ENCODE assay signal across 29 mouse cellular contexts in the genomic region with DNA sequence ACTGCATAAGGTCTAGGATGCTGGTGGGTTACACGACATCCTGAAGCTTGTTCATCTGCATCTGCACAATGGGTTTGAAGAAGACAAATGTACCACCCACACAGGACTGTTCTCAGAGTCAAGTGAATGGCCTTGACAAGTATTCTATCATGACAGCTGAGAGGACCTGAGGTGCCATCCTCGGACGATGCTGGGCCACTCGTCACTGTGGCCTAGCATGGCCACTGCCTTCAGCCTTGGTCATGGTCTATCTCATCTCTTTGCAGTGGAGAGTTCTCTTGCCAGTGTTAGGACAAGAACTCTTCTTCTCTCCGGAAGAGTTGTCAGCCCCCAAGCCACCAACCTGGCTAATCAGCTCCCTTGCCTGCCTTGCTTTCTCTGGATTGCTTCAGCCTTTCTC. TPM values are rescaled to one million over a fixed set of nuclear protein-coding genes. Genes with fewer than 3 reads are reported as not detected.
A peak's percentile ranks its signal among the peaks of the same experiment; 100 is the strongest.
DNase-seq lines count a peak whose midpoint lies in the region; TF ChIP-seq lines count a peak whose summit lies in the region.
"Had no signal": no experiment of that assay in that cellular context is flagged by ENCODE, and none has a peak within 500 bp of the region (broad histone marks: within the 10 kb centered on the region; RNA-seq: fewer than 3 reads in every experiment).

No protein-coding gene starts in this region.

- intact Hi-C loops in heart, adult 2 months (cut with DNase I) = no loop called here
- intact Hi-C loops in left cerebral cortex, postnatal 10 days (cut with DNase I) = no loop called here

- peaks cover 23% of the 10 kb centered on the region for H3K4me1 ChIP-seq in heart, adult 2 months (ENCODE audit: control insufficient read depth, insufficient read depth, low read length)
- H3K4me1 ChIP-seq in brown adipose tissue, adult 24 weeks (ENCODE audit: control insufficient read depth, insufficient read depth, insufficient read length, low read length) = peaks cover 43% of the 10 kb centered on the region

- H3K79me2 ChIP-seq in heart, adult 2 months (replicated peaks; ENCODE audit: control insufficient read depth, insufficient read depth, low read length) = peaks cover 1% of the 10 kb centered on the region; the same call in 1 of the 2 replicates
- H3K79me2 ChIP-seq in macrophage (ENCODE audit: inconsistent target) = peaks cover 83% of the 10 kb centered on the region

- TF ChIP-seq EP300 in heart, adult 2 months (IDR thresholded peaks at IDR 0.05; ENCODE audit: insufficient read depth, low read depth, low read length) = no peak

- no peak for TF ChIP-seq POLR2A in heart, adult 2 months (IDR thresholded peaks at IDR 0.05; ENCODE audit: insufficient read depth, low read depth, low read length)

- no peak for TF ChIP-seq CTCF in heart, adult 2 months (IDR thresholded peaks at IDR 0.05)

- no peaks in the 10 kb centered on the region for H3K27me3 ChIP-seq in heart, adult 2 months (ENCODE audit: control insufficient read depth, insufficient read depth, low read length)
- H3K27me3 ChIP-seq: embryonic facial prominence, embryonic 15.5 days; intestine, embryonic 15.5 days had no signal

- peaks cover 15% of the 10 kb centered on the region for H3K36me3 ChIP-seq in heart, adult 2 months (ENCODE audit: control insufficient read depth, insufficient read depth, low read length)
- H3K36me3 ChIP-seq in macrophage (ENCODE audit: inconsistent target) = peaks cover 29% of the 10 kb centered on the region; the same call in 1 of the 2 replicates

- H3K9ac ChIP-seq in heart, adult 2 months (ENCODE audit: low read depth, low read length) = no peak overlapping the region
- H3K9ac ChIP-seq: embryonic facial prominence, embryonic 12.5 days; embryonic facial prominence, embryonic 15.5 days; forebrain, embryonic 12.5 days; forebrain, embryonic 15.5 days; hindbrain, embryonic 13.5 days; intestine, embryonic 15.5 days had no signal

- WGBS in heart, adult 2 months = 86% methylated on average over 5 of the region's 5 CpGs
- WGBS in macrophage (ENCODE audit: missing documents) = 93% methylated on average over 4 of the region's 5 CpGs

- H3K27ac ChIP-seq in heart, adult 2 months = peak overlapping the region; percentile 45
- H3K27ac ChIP-seq in brown adipose tissue, adult 24 weeks (replicated peaks; ENCODE audit: low read depth, low read length) = peak overlapping the region; percentile 32; the same call in 1 of the 2 replicates
- peak overlapping the region; percentile 68 for H3K27ac ChIP-seq in macrophage
- H3K27ac ChIP-seq: embryonic facial prominence, embryonic 12.5 days; embryonic facial prominence, embryonic 15.5 days; forebrain, embryonic 12.5 days; forebrain, embryonic 15.5 days; hindbrain, embryonic 10.5 days; hindbrain, embryonic 13.5 days; intestine, embryonic 15.5 days had no signal

- H3K4me3 ChIP-seq in heart, adult 2 months = no peak overlapping the region
- H3K4me3 ChIP-seq in brown adipose tissue, adult 24 weeks (ENCODE audit: insufficient read depth, low read depth, low read length) = no peak overlapping the region
- no peak overlapping the region for H3K4me3 ChIP-seq in macrophage (ENCODE audit: inconsistent target)
- H3K4me3 ChIP-seq: embryonic facial prominence, embryonic 12.5 days; embryonic facial prominence, embryonic 15.5 days; erythroblast, embryonic 14.5 days; forebrain, embryonic 12.5 days; forebrain, embryonic 15.5 days; hindbrain, embryonic 10.5 days; hindbrain, embryonic 13.5 days; intestine, embryonic 15.5 days had no signal

- DNase-seq in heart, adult 2 months = peak in 1 of 2 experiments; percentile 11
- DNase-seq in heart, adult 18-20 months = no peak
- no peak for DNase-seq in left cerebral cortex, postnatal 10 days (ENCODE audit: extremely low spot score in 1 of 2, low spot score in 2 of 2)
- no peak for DNase-seq in urinary bladder, adult 18-20 months (ENCODE audit: low spot score in 2 of 2)
- DNase-seq: adrenal gland, adult 2 months; adrenal gland, postnatal 14 days; cerebellum, adult 18-20 months; cerebellum, adult 9-11 months; cerebellum, postnatal 25 days; gastrocnemius, postnatal 14 days; heart, postnatal 36 days had no signal

RNA-seq across cellular contexts. Expression of a gene that starts 3.7 kb away (rescaled TPM):
- 10 to 100 TPM; 63.9 to 65.3 TPM for total RNA-seq in heart, adult 2 months (2021)
- 28.0 and 46.2 TPM in 2 replicates for polyA plus RNA-seq in heart, adult 2 months (2012; rRNA removed)
- total RNA-seq in heart, adult 18-20 months (2021) = 10 to 100 TPM; 67.5 to 68.4 TPM
- 108 and 113 TPM in 2 replicates for polyA plus RNA-seq in brown adipose tissue, adult 24 weeks (2012; ENCODE audit: insufficient read depth, insufficient read length, missing spikeins)
- 100 to 1,000 TPM in 21 of 26 experiments, 10 to 100 TPM in 5; 84.5 to 828 (median 165) TPM for total RNA-seq in macrophage (2018; cell fraction: chromatin; rRNA removed)
- total RNA-seq in macrophage (2018; cell fraction: cytosol; rRNA removed) = 100 to 1,000 TPM in 25 of 26 experiments, 10 to 100 TPM in 1; 96.0 to 197 (median 120) TPM
- 100 to 1,000 TPM in 17 of 26 experiments, 10 to 100 TPM in 9; 65.4 to 316 (median 105) TPM for total RNA-seq in macrophage (2018; cell fraction: nucleus; rRNA removed)
- 94.4 to 189 TPM (median 167 TPM) in 3 replicates for polyA plus RNA-seq in macrophage (2018)
- total RNA-seq in left cerebral cortex, postnatal 10 days (2021) = 10 to 100 TPM; 59.9 to 64.6 TPM

RNA-seq across cellular contexts. Expression of a gene that starts 51.1 kb away (rescaled TPM):
- not detected for total RNA-seq in heart, adult 2 months (2021)
- not detected in 2 replicates for polyA plus RNA-seq in heart, adult 2 months (2012; rRNA removed)
- total RNA-seq in heart, adult 18-20 months (2021) = not detected
- not detected in 2 replicates for polyA plus RNA-seq in brown adipose tissue, adult 24 weeks (2012; ENCODE audit: insufficient read depth, insufficient read length, missing spikeins)
- total RNA-seq in macrophage (2018; cell fraction: chromatin; rRNA removed) = not detected
- total RNA-seq in macrophage (2018; cell fraction: cytosol; rRNA removed) = under 1 TPM in 1 of 26 experiments, not detected in 25; 0.05 TPM
- total RNA-seq in macrophage (2018; cell fraction: nucleus; rRNA removed) = under 1 TPM in 1 of 26 experiments, not detected in 25; 0.24 TPM
- polyA plus RNA-seq in macrophage (2018) = not detected in 3 replicates
- total RNA-seq in left cerebral cortex, postnatal 10 days (2021) = not detected
- total RNA-seq: gastrocnemius, postnatal 14 days; gastrocnemius, postnatal 4 days; heart, adult 8-10 months; heart, postnatal 36 days; MEL had no signal
- polyA plus RNA-seq: adrenal gland, adult 2 months; C2C12; CD4-positive, CD25-positive, alpha-beta regulatory T cell, adult 4 months; erythroblast, embryonic 14.5 days; heart, embryonic 11.5 days; heart, embryonic 14.5 days; heart, postnatal 0 days had no signal
